In genomic region chr11:41591426-41591825, GRCm38 (mm10) we compare ENCODE assay signal across 5 mouse cellular contexts.
DNase-seq lines count a peak whose midpoint lies in the region.

No protein-coding gene starts in this region.

- DNase-seq in brain, adult 2 months (ENCODE audit: low read depth, low spot score), result peak; percentile 4
- peak; percentile 14 to 18 for DNase-seq in cerebellum, adult 18-20 months
- DNase-seq in cerebellum, adult 9-11 months, result peak; percentile 5
- peak; percentile 51 to 76 for DNase-seq in cerebellum, postnatal 14 days
- peak; percentile 47 to 48 for DNase-seq in cerebellum, postnatal 36 days

Comparison
In these comparisons a context has a peak if more than half of its experiments do, and no peak if none do; other contexts are left out.
1. Peak in every context shown above with its lines: DNase-seq.
2. DNase-seq: peak in every context shown above with its lines; median percentile 64 in cerebellum, postnatal 14 days; 48 in cerebellum, postnatal 36 days; 16 in cerebellum, adult 18-20 months; 5 in cerebellum, adult 9-11 months; 4 in brain, adult 2 months.